Mouse (Mus musculus): ENCODE measurements around the gene Faf1.

DNA sequence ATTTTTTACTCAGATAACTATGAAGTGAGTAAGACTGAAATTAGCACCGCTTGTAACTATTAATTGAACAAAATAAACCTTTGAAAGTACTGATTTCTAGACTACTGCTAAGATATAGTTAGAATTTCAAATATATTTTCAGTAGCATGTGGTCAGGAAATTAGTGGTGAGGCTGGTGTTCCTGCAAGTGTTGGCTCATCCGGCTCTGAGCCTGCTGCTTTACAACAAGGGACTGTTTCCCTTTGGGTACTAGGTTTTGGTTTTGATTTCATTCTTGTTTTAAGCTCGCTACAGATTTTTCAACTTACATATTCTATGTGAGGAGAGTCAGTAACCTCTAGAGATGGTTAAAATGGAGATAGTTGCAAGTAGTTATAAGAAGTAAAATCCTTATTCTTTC, 84.1 kb downstream of the Faf1 start:
- TF ChIP-seq GATA1 (IDR thresholded peaks at IDR 0.05; ENCODE audit: borderline replicate concordance, low read length) (no peak), FLI1 (IDR thresholded peaks at IDR 0.05; ENCODE audit: low read length) (no peak)

All from megakaryocyte, embryonic 14.5 days (primary cell).